Mouse (Mus musculus) midbrain, embryonic 12.5 days (tissue): Measurements from ENCODE around the gene Gm44502. TPM values are rescaled to one million over a fixed set of nuclear protein-coding genes. Genes with fewer than 3 reads are reported as not detected.
"Not testable (repeated sequence)": the region's sequence is repeated elsewhere in the genome, so short reads cannot be mapped to it uniquely, and the experiment has no call there.

Experiments used
- ATAC-seq: fragments of 200-750 bp; cut with Nextera tagmentation; 2 replicates; pipeline ENCODE4 v1.8.0; 2017; ENCODE audit warnings: low read depth, moderate TSS enrichment, moderate library complexity; ENCODE audit not compliant: low FRiP score
- H3K27ac ChIP-seq: fragments of 300-500 bp; sonication (generic); replicated peaks from 2 replicates; pipeline ENCODE4 v1.5.1; 2016; ENCODE audit warnings: mild to moderate bottlenecking
- H3K27me3 ChIP-seq: fragments of 300-500 bp; sonication (generic); 2 replicates; pipeline ENCODE4 v1.6.1; 2016; ENCODE audit warnings: mild to moderate bottlenecking
- H3K36me3 ChIP-seq: fragments of 300-500 bp; sonication (generic); 2 replicates; pipeline ENCODE4 v1.6.1; 2016
- H3K4me1 ChIP-seq: fragments of 300-500 bp; sonication (generic); 2 replicates; pipeline ENCODE4 v1.6.1; 2016
- H3K4me2 ChIP-seq: fragments of 300-500 bp; sonication (generic); replicated peaks from 2 replicates; pipeline ENCODE4 v1.6.1; 2016; ENCODE audit warnings: mild to moderate bottlenecking, moderate library complexity
- H3K4me3 ChIP-seq: fragments of 300-500 bp; sonication (generic); 2 replicates; pipeline ENCODE4 v1.5.1; 2016; ENCODE audit warnings: mild to moderate bottlenecking
- H3K9ac ChIP-seq: fragments of 300-500 bp; sonication (generic); replicated peaks from 2 replicates; pipeline ENCODE4 v1.6.1; 2016; ENCODE audit warnings: mild to moderate bottlenecking, moderate library complexity
- H3K9me3 ChIP-seq: fragments of 300-500 bp; sonication (generic); 2 replicates; pipeline ENCODE4 v1.6.1; 2016; ENCODE audit warnings: mild to moderate bottlenecking
- WGBS: fragments of 180-500 bp; shearing (Covaris S2); methylation state at CpG from one replicate; pipeline ENCODE4 v1.1.7; 2016; 5-methylcytosine and 5-hydroxymethylcytosine counted together
- polyA plus RNA-seq: library from polyadenylated mRNA; unstranded; fragments of >200 nt; fragmentation: Nextera tagmentation; extraction: Ambion mirVana; gene quantifications from 2 replicates; pipeline ENCODE4 v1.2.1, GENCODE M21; 2016

The Gm44502 gene
- polyA plus RNA-seq, 1 experiment from 2014 or later: not detected

GRCm38 (mm10) chr15:89452906-89453864, 23.7 kb upstream of the Gm44502 start:
- peaks cover 19% of the 10 kb centered on the region for H3K36me3 ChIP-seq
- H3K9ac ChIP-seq: peak overlapping the region; percentile 73
- peaks cover 23% of the 10 kb centered on the region for H3K4me1 ChIP-seq
- WGBS: 5% methylated on average over 24 of the region's 24 CpGs
- H3K27ac ChIP-seq: peak overlapping the region; percentile 54
- H3K27me3 ChIP-seq: peaks cover 27% of the 10 kb centered on the region
- peak overlapping the region; percentile 64 for H3K4me3 ChIP-seq
- no peaks in the 10 kb centered on the region for H3K9me3 ChIP-seq
- peak overlapping the region; percentile 90 for H3K4me2 ChIP-seq
- peak; percentile 75 for ATAC-seq

- no peak overlapping the region for H3K9ac ChIP-seq
- no peak overlapping the region for H3K27ac ChIP-seq
- no peaks in the 10 kb centered on the region for H3K27me3 ChIP-seq
- WGBS: 45% methylated on average over 8 of the region's 8 CpGs
- no peak for ATAC-seq
- no peak overlapping the region for H3K4me2 ChIP-seq
- no peaks in the 10 kb centered on the region for H3K4me1 ChIP-seq
- no peaks in the 10 kb centered on the region for H3K36me3 ChIP-seq
- no peak overlapping the region for H3K4me3 ChIP-seq
- peaks cover 3% of the 10 kb centered on the region; the same call in 1 of the 2 replicates for H3K9me3 ChIP-seq
These were observed 13.1 kb upstream of the Gm44502 start for GRCm38 (mm10) chr15:89442486-89443070.

GRCm38 (mm10) chr15:89435878-89436277, 6.4 kb upstream of the Gm44502 start:
- Histone ChIP-seq H3K9me3 (no peaks in the 10 kb centered on the region), H3K4me1 (no peaks in the 10 kb centered on the region), H3K9ac (no peak overlapping the region), H3K4me2 (no peak overlapping the region), H3K27me3 (no peaks in the 10 kb centered on the region), H3K27ac (no peak overlapping the region), H3K4me3 (no peak overlapping the region), H3K36me3 (no peaks in the 10 kb centered on the region)
- ATAC-seq: no peak
- 87% methylated on average over 5 of the region's 5 CpGs for WGBS

DNA sequence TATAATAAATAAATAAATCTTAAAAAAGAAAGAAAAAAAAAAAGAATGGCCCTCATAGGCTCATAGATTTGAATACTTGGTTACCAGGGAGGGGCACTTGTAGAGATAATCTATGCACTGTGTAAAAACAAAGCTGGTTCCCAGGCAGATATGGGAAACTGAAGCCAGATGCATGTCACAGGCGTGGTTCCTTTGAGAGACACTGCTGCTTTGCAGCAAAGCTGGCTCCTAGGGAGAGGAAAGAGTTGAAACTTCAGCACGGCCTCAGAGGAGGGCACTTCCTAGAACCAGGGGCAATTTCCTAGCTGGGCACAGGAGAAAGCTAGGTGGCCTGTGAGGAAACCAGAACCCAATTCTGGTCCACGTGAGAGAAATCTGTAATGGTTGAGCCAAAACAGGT, 4.6 kb upstream of the Gm44502 start:
- H3K9me3 ChIP-seq: no peaks in the 10 kb centered on the region
- H3K4me2 ChIP-seq: no peak overlapping the region
- ATAC-seq: no peak
- 75% methylated on average over 3 of the region's 3 CpGs for WGBS
- H3K27me3 ChIP-seq: no peaks in the 10 kb centered on the region
- no peaks in the 10 kb centered on the region for H3K36me3 ChIP-seq
- no peak overlapping the region for H3K4me3 ChIP-seq
- 0 out of 2 replicates have a peak overlapping the region, but pooled peaks have one; percentile 16 for H3K9ac ChIP-seq
- H3K4me1 ChIP-seq: no peaks in the 10 kb centered on the region
- H3K27ac ChIP-seq: no peak overlapping the region

GRCm38 (mm10) chr15:89432946-89433345, 3.5 kb upstream of the Gm44502 start:
- H3K9ac ChIP-seq: no peak overlapping the region
- ATAC-seq: no peak

GRCm38 (mm10) chr15:89431806-89432205, 2.3 kb upstream of the Gm44502 start:
- Histone ChIP-seq H3K4me1 (peaks cover 9% of the 10 kb centered on the region), H3K4me2 (no peak overlapping the region), H3K4me3 (no peak overlapping the region), H3K27ac (no peak overlapping the region), H3K27me3 (no peaks in the 10 kb centered on the region), H3K9ac (no peak overlapping the region), H3K9me3 (no peaks in the 10 kb centered on the region), H3K36me3 (peaks cover 13% of the 10 kb centered on the region)
- WGBS: 95% methylated on average over 6 of the region's 6 CpGs
- no peak for ATAC-seq

More at GRCm38 (mm10) chr15:89432946-89433345, 3.5 kb upstream of the Gm44502 start:
- H3K4me1 ChIP-seq: peaks cover 9% of the 10 kb centered on the region
- no peaks in the 10 kb centered on the region for H3K9me3 ChIP-seq
- no peak overlapping the region for H3K4me2 ChIP-seq
- no peaks in the 10 kb centered on the region for H3K27me3 ChIP-seq
- 0 out of 2 replicates have a peak, but pooled peaks cover 2% of the 10 kb centered on the region for H3K36me3 ChIP-seq
- WGBS: 76% methylated on average over 4 of the region's 4 CpGs
- H3K4me3 ChIP-seq: no peak overlapping the region
- no peak overlapping the region for H3K27ac ChIP-seq

GRCm38 (mm10) chr15:89431271-89431670, 1.8 kb upstream of the Gm44502 start:
- H3K4me2 ChIP-seq: no peak overlapping the region
- peaks cover 18% of the 10 kb centered on the region for H3K36me3 ChIP-seq
- WGBS: 88% methylated on average over 3 of the region's 3 CpGs
- no peak overlapping the region for H3K9ac ChIP-seq
- H3K27me3 ChIP-seq: 0 out of 2 replicates have a peak, but pooled peaks cover 4% of the 10 kb centered on the region
- no peak for ATAC-seq
- H3K9me3 ChIP-seq: no peaks in the 10 kb centered on the region
- no peak overlapping the region for H3K27ac ChIP-seq
- no peak overlapping the region for H3K4me3 ChIP-seq
- H3K4me1 ChIP-seq: peaks cover 9% of the 10 kb centered on the region

DNA sequence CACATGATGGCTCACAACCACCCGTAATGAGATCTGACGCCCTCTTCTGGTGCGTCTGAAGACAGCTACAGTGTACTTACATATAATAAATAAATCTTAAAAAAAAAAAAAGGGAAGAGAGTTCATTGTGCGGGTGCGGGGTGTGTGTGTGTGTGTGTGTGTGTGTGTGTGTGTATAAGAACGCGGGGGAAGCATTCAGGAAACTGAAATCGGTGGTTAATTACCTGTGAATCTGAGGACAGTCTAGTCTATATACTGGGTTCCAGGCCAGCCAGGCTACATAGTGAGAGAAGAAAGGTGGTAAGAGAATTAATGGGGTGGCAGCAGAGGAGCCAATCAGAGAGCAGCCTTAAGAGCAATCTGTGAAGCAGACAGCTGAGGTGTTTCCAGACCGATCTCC, 1.3 kb upstream of the Gm44502 start:
- peaks cover 23% of the 10 kb centered on the region for H3K36me3 ChIP-seq
- WGBS: 84% methylated on average over 9 of the region's 9 CpGs
- H3K4me3 ChIP-seq, H3K4me2 ChIP-seq, H3K27me3 ChIP-seq, H3K4me1 ChIP-seq, H3K9ac ChIP-seq, H3K9me3 ChIP-seq, H3K27ac ChIP-seq, ATAC-seq: not testable (repeated sequence)

- 49% methylated on average over 6 of the region's 6 CpGs for WGBS
- H3K4me2 ChIP-seq: peak overlapping the region; percentile 79
- H3K36me3 ChIP-seq: peaks cover 27% of the 10 kb centered on the region
- peak overlapping the region; percentile 94 for H3K27ac ChIP-seq
- H3K4me1 ChIP-seq: peaks cover 9% of the 10 kb centered on the region
- H3K9me3 ChIP-seq: no peaks in the 10 kb centered on the region
- peak overlapping the region; percentile 80; the same call in 1 of the 2 replicates for H3K9ac ChIP-seq
- ATAC-seq: no peak
- H3K4me3 ChIP-seq: peak overlapping the region; percentile 67
- 0 out of 2 replicates have a peak, but pooled peaks cover 10% of the 10 kb centered on the region for H3K27me3 ChIP-seq
These were observed 845 bp upstream of the Gm44502 start for GRCm38 (mm10) chr15:89430341-89430740.

- 0 out of 2 replicates have a peak, but pooled peaks cover 10% of the 10 kb centered on the region for H3K27me3 ChIP-seq
- H3K9me3 ChIP-seq: no peaks in the 10 kb centered on the region
- H3K4me3 ChIP-seq: peak overlapping the region; percentile 67
- peak overlapping the region; percentile 80 for H3K9ac ChIP-seq
- H3K4me1 ChIP-seq: peaks cover 9% of the 10 kb centered on the region
- WGBS: 5% methylated on average over 21 of the region's 22 CpGs
- peak overlapping the region; percentile 79 for H3K4me2 ChIP-seq
- peak overlapping the region; percentile 94 for H3K27ac ChIP-seq
- H3K36me3 ChIP-seq: peaks cover 27% of the 10 kb centered on the region
- ATAC-seq: peak; percentile 66
These were observed 610 bp downstream of the Gm44502 start for GRCm38 (mm10) chr15:89428821-89429351.

- no peak overlapping the region for H3K27ac ChIP-seq
These were observed 1.2 kb downstream of the Gm44502 start for GRCm38 (mm10) chr15:89428136-89428790.

More at GRCm38 (mm10) chr15:89428136-89428790, 1.2 kb downstream of the Gm44502 start:
- H3K4me3 ChIP-seq: peak overlapping the region; percentile 67
- ATAC-seq: no peak
- 0 out of 2 replicates have a peak, but pooled peaks cover 10% of the 10 kb centered on the region for H3K27me3 ChIP-seq
- peaks cover 9% of the 10 kb centered on the region for H3K4me1 ChIP-seq
- H3K9me3 ChIP-seq: no peaks in the 10 kb centered on the region
- peak overlapping the region; percentile 80; the same call in 1 of the 2 replicates for H3K9ac ChIP-seq
- peaks cover 27% of the 10 kb centered on the region for H3K36me3 ChIP-seq
- WGBS: 85% methylated on average over 19 of the region's 19 CpGs
- peak overlapping the region; percentile 79 for H3K4me2 ChIP-seq
